Mouse (Mus musculus) frontal cortex, postnatal 10 days (tissue): ENCODE measurements around the gene Irx3.

Experiments
- DNase-seq, 2 experiments: peaks; one replicate each; pipeline ENCODE4 v3.0.0; 2022; ENCODE audit warnings: low spot score in 2 of 2, mixed read lengths in 1 of 2

Gene Irx3

DNA sequence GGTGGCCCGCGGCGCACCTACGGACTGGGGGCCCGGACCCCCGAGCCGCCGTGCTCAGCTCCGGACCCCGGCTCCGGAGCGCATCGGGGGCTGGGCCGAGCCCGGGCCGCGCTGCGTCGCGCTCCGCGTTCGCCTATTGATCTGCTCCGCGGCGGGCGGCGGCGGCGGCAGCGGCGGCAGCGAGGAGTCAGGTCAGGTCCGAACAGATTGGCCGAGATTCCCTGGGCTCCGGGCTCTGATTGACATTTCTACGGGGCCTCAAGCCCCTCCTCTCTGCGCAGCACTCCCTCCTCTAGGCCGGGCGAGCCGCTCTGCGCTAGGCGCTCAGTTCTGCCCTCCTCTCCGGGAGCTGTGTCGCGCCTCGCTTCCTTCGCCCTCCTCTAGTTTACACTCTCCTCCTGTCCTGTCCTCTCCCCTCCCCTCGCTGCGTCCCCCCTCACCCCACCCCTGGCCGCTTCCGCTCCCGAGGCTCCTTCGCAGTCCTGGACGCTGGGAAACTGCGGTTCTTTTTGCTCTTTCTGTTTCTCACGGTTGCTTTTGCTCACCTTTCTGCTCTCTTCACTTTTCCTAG, 541 bp downstream of the Irx3 start:
- no peak for DNase-seq

DNA sequence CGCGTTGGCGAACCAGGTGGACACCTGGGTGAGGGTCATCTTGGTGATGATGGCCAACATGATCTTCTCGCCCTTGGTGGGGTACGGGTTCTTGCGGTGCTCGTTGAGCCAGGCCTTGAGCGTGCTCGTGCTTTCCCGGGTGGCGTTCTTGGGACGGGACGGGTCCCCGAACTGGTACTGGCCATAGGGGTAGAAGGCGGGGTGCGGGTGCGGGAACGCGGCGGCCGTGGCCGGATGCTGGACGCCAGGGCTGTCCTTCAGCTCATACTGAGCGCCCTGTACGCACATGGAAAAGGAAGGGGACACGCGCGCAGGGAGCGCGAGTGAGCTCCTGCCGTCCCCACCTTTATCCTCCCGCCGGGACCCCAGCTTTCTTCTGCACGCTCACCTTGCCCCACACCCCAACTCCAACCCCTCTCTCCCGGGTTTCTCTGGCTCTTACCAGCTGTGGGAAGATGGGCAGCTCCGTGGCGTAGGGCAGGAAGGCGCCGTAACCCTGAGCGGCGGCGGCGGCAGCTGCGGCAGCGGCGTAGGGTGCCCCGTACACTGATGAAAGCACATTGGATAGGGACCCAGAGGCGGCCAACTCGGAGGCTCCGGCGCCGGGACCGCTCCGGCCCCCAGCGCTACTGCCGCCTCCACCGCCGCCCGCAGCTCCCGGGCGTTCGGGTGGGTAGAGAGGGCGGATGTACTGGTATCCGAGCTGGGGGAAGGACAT, 1.2 kb downstream of the Irx3 start:
- DNase-seq, result no peak

DNA sequence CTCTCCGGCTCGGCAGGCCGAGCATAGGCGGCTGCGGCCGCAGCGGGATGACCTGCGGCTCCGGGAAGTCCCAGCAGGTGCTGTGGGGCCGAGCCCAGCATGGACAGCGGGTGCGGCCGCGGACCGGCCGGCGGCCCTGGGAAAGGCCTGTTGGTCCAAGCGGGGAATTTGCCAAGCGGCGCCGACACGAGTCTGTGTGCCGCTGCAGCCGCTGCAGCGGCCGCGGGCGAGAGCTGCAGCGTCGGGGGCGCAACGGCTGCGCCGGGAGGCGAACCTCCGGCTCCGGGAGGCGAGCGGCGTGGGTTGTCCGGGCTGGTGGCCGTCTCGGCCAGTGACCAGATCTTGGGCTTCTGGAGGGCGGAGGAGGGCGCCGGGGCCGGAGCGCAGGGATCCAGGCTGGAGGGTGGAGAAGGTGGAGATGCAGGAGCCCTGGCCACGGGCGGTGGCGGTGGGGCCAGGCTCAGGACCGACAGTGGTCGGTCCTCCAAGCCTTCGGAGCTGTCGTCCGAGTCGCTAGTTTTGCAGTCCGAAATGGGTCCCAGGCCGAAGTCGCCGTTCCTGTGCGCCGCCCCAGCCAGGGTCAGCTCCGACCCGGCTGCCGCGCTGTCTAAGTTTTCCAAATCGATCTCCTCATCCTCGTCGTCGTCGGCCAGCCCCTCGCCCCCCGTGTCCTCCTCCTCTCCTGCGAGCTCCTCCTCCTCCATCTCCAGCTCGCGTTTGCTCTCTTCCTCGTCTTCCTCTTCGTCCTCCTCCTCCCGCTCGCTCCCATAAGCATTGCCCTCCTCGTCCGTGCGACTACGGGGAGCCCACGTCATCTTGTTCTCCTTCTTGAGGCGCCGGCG, 2.0 kb downstream of the Irx3 start:
- no peak for DNase-seq

DNA sequence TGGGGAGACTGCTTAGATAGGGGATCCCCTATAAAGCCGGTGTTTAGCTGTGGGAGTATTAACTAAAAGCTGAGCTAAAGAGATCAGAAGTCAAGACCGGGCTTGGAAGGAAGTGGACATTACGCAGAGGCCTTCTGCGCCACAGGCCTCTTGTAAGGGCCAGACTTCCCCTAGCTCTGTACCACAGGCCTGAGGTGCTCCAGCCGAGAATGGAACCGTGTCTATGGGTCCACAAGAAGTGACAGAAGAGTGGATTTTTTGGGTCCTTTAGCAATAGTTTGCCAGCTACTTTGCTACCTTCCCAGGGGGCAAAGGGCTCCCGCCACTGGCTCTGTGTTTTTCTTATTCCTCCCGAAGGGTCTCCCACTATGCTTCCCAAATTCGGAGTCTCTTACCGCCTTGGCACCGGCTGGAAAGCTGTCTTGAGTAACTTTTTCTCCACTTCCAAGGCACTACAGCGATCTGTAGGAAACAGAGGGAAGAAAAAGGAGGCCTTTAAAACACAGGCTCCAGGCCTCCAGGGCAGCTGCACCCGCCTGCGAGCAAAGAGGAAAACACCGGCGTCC, 2.8 kb downstream of the Irx3 start:
- no peak for DNase-seq

DNA sequence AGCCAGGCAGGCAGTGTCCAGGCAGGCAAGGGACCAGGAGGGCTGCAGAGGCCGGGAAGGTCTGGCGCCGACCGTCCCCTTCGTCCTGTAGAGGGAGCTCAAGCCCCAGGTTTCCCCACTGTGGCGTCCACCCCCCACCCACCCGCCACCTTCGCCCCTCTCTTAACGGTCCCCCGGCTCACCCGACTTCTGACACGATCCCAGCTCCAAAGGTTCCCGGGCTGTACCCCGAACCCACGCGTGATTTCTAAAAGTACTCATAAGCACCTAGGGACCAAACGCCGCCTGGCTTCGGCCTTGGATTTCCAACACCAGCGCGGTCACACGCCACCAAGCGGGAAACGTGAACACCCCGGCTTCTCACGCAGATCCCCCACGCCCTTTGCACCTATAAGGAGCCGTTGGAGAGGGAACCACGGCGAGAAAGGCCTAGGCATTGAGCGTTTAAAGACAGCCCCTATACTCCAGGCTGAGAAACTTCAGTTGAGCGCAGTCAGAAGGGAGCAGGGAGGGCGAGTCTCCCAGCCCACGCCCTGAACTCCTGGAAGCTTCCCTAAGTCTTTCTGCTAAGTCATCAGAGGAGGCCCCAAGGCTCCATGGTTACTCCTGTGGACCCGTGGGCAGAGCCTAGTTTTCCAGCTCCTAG, 4.1 kb downstream of the Irx3 start:
- no peak for DNase-seq

DNA sequence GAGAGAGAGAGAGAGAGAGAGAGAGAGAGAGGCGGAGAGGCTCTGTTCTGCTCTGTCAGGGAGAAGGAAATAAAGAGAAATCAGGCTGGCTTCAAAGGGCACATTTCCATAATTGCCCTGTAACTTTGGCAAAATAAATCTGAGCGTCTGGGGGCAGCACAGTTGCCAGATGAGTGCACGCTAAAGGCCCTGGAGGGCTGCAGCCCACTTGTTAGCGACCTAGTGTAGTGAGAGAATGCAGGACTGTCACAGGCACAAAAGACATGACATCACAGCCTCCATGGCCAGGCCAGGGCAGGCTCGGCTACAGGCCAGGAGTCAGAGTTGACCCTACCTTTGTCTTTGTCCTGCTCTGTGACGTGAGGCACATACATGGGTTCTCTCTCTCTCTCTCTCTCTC, 8.0 kb downstream of the Irx3 start:
- DNase-seq, result no peak

DNA sequence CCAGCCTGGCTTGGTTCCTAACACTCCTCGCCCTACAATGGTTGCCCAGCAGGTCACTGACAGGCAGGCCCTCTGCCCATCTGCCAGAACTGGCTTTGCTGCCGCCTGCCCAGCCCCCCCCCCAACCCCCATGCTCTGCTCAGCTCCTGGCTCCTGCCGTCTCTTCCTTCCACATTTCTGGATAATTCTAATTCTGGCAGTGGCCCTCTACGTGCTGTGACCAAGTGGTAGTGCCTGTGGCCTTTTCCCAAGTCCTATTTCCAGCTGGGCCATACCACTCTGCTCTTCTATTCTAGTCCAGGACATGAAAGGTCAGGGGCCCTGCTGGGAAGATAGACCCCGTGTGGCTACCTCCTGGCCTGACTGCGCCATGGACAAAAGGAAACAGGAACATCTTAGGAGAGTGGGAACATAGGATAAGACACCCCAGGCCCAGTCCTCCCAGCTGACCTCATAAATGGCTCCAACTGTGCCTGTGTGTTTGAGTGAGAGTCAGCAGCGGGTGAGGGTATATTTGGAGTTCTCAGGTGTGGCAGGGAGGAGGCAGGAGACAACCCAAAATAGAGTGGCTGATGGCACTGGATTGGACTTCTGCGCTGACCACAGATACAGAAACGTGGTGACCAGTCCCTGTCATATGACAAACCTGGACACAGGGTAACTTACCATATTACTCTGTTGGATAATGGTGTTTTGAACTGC, 14.5 kb downstream of the Irx3 start:
- DNase-seq, result no peak

DNA sequence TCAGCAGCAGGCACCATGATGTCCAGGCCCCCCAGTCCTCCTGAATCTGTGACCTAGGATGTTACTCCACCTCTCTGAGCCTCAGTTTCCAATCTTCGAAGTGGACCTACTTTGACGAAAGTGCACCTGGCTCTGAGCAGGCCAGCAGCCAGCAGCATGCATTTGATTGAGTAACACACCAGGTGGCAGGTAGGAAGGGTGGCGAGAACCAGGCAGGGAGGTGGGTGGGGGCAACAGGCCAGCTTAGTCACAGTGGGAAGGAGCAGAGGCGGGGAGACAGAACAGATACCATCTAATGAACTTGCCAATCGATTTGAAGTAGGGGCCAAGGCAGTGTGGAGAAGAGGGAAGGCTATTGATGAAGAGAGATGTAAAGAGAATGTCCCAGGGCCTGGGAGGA, 18.9 kb downstream of the Irx3 start:
- no peak for DNase-seq

DNA sequence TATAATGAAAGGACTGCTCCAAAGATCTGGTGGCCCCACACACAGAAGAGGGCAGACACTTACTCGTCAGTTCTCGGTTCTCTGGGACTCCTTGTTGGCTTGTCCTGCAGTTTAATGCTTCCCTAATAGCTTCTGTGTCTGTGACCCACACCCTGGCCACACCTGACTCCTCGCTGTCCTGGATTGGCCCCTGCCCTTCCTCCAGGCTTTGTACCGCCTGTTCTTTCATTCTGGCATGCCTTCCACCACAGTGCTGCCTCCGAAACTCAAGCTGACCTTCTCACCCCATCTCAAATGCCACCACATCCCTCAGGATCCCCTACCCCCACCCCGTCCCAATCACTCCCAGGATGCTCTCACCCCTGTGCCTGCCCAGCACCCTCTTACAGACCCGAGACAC, 19.7 kb downstream of the Irx3 start:
- no peak for DNase-seq

DNA sequence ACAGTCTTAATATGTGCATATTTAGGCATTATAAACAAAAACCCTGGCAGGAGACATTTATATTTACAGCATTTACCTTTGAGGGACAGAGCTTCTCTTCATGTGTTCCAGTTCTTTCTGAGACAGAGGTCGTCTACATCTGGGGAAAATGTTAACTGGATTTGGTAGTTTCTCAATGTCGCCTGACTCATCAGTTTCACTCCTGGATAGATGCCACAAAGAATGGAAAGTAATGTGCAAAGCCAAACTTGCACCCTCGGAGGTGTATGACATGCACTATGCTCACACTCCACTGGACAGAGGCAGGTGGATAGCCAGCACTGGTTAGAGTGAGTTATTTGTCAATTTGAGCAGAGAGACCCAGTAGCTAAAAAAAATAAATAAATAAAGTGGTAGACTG, 21.2 kb downstream of the Irx3 start:
- DNase-seq, result no peak

DNA sequence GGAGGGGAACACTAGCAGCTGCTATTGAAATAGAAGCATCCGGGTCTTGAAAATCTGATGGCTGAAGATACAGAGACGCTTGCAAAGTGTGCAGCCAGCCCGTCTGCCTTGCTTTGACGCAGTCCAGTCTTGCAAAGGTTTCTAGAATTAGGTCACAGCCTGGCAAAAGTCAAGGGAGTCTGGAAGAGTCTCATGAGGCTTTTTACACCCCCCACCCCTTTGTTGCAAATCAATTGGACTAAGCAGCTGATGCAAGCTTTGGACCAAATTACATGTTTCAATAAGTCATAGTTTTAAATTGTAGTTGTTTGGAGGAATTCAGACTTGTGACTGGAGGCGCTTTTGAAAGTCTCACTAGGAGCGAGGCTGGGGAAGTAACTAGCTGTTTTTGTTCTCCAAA, 33.0 kb downstream of the Irx3 start:
- DNase-seq, result no peak

DNA sequence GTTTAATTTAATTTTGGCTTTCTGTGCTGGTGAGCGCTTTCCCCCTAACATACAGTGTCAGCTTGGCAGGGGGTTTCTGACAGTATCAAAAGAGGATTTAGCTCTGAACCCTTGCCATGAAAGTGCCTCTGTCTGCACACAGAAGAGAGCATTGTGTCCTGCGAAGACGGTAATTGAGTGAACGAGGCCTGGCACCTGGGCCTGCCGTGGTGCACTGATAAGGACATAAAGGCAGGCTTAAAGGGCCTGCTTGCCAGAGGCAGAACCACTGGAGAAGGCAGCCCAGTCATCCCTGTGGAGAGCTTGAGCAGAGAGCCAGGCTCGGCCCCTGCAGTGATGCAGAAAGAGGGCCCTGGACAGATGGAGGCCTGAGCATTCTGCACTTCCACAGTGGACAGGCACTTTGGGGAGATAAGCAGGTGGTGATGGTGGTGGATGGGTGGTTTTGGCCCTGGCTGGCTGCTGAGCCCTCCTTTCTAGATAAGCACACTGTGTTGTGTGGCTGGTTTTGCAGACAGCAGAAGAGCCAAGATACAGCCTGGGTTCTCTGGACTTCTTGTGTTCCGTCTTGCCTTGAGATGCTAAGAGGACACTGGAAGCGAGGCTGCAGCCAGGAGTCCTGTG, 36.3 kb downstream of the Irx3 start:
- no peak for DNase-seq

DNA sequence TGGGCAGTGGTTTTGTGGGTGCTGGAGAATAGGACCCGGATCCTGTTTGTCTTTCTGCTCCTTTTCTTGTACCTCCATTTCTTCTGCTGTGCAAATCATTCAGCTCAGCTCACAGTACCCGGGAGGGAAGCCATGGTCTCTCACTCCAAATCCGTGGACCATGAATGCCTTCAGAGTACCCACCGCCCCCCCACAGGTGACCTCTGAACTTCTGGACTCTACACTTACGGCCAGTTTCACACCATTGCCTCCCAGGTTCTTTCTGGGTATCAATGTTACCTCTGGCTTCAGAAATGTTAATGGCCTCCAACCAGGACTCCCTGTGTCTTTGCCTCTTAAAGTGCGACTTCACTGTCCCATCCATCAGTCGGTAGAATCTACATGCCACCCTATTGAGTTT, 46.3 kb downstream of the Irx3 start:
- DNase-seq, result no peak

DNA sequence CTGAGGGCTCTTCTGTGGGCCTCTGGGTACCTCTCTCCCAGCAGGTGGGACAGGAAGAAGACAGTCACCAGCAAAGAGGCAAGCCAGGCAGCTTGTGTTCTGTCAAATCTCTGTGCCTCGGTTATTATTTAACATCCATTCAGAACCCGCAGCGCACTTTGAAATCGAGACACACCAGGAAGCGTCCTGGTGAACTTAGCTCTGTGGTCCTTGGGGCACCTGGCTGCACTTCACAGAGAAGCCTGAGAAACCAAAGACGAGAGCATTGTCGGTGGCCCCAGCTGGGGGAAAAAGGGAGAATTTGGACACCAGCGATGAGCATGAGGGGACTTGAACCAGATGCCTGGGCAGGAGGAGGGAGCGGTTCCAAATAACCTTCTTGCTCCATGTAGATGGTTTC, 46.8 kb downstream of the Irx3 start:
- DNase-seq, result no peak

DNA sequence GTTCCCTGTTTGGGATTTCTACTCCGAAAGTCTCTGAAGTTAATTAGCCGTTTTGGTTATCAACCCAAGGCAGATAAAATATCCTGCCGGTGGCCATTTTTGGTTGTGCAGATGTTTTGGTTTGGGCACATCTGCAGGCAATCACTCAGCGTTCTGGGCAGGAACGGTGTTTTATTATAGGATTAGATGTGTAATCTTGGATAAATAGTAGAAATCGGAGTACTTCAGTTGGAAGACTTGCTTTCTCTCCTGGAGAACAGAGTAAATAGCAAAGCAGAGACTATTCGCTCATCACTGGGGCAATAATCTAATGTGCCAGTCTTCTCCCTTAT, 51.1 kb downstream of the Irx3 start:
- DNase-seq, result no peak

DNA sequence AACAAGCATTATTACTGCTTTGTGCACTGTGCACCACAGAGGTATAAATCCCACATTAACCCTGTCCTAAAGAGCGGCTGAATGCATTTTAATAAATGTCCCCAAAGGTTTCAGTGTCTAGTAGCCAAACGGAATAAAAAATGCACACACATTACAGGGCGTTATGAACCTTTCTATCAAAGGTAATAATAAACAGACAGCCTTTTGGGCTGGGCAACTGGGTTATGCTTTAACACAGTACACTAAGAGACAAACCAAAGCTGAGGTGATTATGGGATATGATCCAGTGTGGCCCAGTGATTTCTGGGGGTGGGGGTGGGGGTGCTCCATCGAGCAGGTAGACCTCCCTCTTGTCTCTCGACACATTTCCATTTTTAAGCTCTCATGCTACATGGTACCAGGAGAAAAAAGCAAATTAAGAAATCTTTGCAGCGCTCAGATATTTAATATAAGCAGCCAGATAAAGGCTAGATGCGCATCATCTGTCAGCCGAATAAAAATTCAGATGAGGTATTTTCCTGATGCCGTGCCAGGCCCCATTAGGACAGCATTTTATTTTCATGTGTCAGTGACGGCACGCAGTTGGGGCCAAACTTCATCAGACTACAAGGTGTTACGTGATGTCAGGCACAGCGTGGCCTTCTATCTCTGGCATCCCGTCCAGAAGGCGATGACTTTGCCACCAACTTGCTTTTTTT, 51.6 kb downstream of the Irx3 start:
- no peak for DNase-seq

DNA sequence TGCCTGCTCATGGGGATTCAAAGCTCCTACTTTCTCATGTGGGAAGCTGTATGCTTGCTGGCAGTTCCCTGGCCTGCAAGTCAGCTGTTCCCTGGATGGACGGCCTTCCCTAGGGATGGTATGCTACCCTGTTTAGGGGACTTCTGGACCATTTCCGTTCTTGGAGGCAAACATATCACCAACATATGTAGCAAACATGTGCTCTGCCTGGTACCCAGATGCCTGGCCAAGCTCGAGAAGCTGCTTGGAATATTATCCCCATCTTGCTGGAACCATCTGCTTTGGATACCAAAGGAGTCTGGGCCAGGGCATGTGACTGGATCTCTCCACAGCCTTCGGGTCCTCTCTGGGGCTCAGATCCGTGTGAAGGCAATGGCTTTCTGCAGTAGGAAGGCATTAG, 52.5 kb downstream of the Irx3 start:
- no peak for DNase-seq
